Mouse (Mus musculus) midbrain, embryonic 12.5 days (tissue): ENCODE measurements around the gene Psme2. TPM values are rescaled to one million over a fixed set of nuclear protein-coding genes. Genes with fewer than 3 reads are reported as not detected.

ENCODE experiments used
- ATAC-seq: fragments of 200-750 bp; cut with Nextera tagmentation; 2 replicates; pipeline ENCODE4 v1.8.0; 2017; ENCODE audit warnings: low read depth, moderate TSS enrichment, moderate library complexity; ENCODE audit not compliant: low FRiP score
- H3K27ac ChIP-seq: fragments of 300-500 bp; sonication (generic); replicated peaks from 2 replicates; pipeline ENCODE4 v1.5.1; 2016; ENCODE audit warnings: mild to moderate bottlenecking
- H3K27me3 ChIP-seq: fragments of 300-500 bp; sonication (generic); 2 replicates; pipeline ENCODE4 v1.6.1; 2016; ENCODE audit warnings: mild to moderate bottlenecking
- H3K36me3 ChIP-seq: fragments of 300-500 bp; sonication (generic); 2 replicates; pipeline ENCODE4 v1.6.1; 2016
- H3K4me1 ChIP-seq: fragments of 300-500 bp; sonication (generic); 2 replicates; pipeline ENCODE4 v1.6.1; 2016
- H3K4me2 ChIP-seq: fragments of 300-500 bp; sonication (generic); replicated peaks from 2 replicates; pipeline ENCODE4 v1.6.1; 2016; ENCODE audit warnings: mild to moderate bottlenecking, moderate library complexity
- H3K4me3 ChIP-seq: fragments of 300-500 bp; sonication (generic); 2 replicates; pipeline ENCODE4 v1.5.1; 2016; ENCODE audit warnings: mild to moderate bottlenecking
- H3K9ac ChIP-seq: fragments of 300-500 bp; sonication (generic); replicated peaks from 2 replicates; pipeline ENCODE4 v1.6.1; 2016; ENCODE audit warnings: mild to moderate bottlenecking, moderate library complexity
- H3K9me3 ChIP-seq: fragments of 300-500 bp; sonication (generic); 2 replicates; pipeline ENCODE4 v1.6.1; 2016; ENCODE audit warnings: mild to moderate bottlenecking
- WGBS: fragments of 180-500 bp; shearing (Covaris S2); methylation state at CpG from one replicate; pipeline ENCODE4 v1.1.7; 2016; 5-methylcytosine and 5-hydroxymethylcytosine counted together
- polyA plus RNA-seq: library from polyadenylated mRNA; unstranded; fragments of >200 nt; fragmentation: Nextera tagmentation; extraction: Ambion mirVana; gene quantifications from 2 replicates; pipeline ENCODE4 v1.2.1, GENCODE M21; 2016

The Psme2 gene
- polyA plus RNA-seq, 1 experiment from 2014 or later = 192 TPM

DNA sequence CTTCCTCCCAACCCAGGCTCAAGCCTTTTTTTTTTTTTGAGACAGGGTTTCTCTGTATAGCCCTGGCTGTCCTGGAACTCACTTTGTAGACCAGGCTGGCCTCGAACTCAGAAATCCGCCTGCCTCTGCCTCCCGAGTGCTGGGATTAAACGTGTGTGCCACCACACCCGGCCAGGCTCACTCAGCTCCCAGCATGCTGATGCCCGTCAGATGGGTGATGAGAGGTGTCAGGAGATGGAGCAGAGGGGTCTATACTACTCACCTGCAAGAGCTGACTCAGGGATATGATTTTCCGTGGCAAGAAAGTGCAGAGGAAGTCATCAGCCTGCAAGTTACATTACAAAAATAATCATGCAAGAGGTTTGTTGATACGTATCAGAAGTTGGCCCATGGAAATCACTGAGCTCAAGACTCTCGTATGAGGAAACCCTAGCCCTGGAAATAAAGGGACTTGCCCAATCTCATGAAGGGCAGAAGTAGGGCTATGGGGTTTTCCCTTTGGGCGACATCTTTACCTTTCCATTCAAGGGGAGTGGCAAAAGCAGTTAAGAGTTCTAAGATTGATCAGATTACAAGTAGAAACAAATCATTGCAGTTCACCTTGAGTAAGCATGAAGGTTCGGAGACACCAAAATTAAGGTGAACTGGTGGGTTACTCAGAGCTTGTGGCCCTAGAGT, 1.0 kb downstream of the Psme2 start:
- Histone ChIP-seq H3K27ac (peak overlapping the region; percentile 92; the same call in 1 of the 2 replicates), H3K27me3 (no peaks in the 10 kb centered on the region)
- no peak for ATAC-seq

DNA sequence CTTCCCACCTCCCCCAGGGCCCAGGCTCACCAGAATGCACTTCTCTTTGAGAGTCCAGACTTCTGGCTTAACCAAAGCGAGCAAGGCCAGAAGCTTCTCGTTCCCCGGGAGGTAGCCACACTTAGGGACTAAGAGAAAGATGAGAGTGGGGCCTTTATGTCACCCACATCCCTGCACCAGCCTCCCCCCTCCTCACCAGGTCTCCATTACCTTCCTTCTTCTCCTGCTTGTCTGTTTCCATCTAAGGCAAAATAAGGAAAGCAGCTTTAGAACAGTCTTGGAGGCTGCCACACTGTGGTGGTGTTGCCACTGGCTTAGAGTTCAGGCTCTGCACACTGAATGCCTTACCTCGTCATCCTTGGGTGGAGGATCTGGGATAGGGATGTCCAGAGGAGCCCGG, 1.6 kb downstream of the Psme2 start:
- Histone ChIP-seq H3K27ac (no peak overlapping the region), H3K4me3 (no peak overlapping the region), H3K9me3 (no peaks in the 10 kb centered on the region), H3K4me2 (no peak overlapping the region), H3K27me3 (no peaks in the 10 kb centered on the region), H3K36me3 (peaks cover 11% of the 10 kb centered on the region; the same call in 1 of the 2 replicates), H3K9ac (no peak overlapping the region), H3K4me1 (peaks cover 36% of the 10 kb centered on the region)
- no peak for ATAC-seq
- 88% methylated on average over 5 of the region's 5 CpGs for WGBS

More for the DNA sequence above, 1.0 kb downstream of the Psme2 start:
- peak overlapping the region; percentile 79 for H3K4me2 ChIP-seq
- 90% methylated on average over 11 of the region's 11 CpGs for WGBS
- H3K36me3 ChIP-seq = peaks cover 15% of the 10 kb centered on the region
- H3K4me1 ChIP-seq = peaks cover 32% of the 10 kb centered on the region
- H3K9me3 ChIP-seq = no peaks in the 10 kb centered on the region
- H3K4me3 ChIP-seq = peak overlapping the region; percentile 87
- H3K9ac ChIP-seq = peak overlapping the region; percentile 90

- Histone ChIP-seq H3K9me3 (no peaks in the 10 kb centered on the region), H3K36me3 (peaks cover 19% of the 10 kb centered on the region), H3K4me3 (no peak overlapping the region), H3K27me3 (no peaks in the 10 kb centered on the region), H3K4me1 (peaks cover 19% of the 10 kb centered on the region), H3K27ac (no peak overlapping the region), H3K9ac (no peak overlapping the region), H3K4me2 (no peak overlapping the region)
- 87% methylated on average over 2 of the region's 2 CpGs for WGBS
- ATAC-seq = no peak
Observed at GRCm38 (mm10) chr14:55586149-55586548, 4.8 kb downstream of the Psme2 start.

GRCm38 (mm10) chr14:55585566-55585960, 5.3 kb downstream of the Psme2 start:
- no peaks in the 10 kb centered on the region for H3K9me3 ChIP-seq
- no peak overlapping the region for H3K27ac ChIP-seq
- no peak for ATAC-seq
- H3K36me3 ChIP-seq = peaks cover 25% of the 10 kb centered on the region
- H3K9ac ChIP-seq = no peak overlapping the region
- H3K4me3 ChIP-seq = no peak overlapping the region; the same call in 1 of the 2 replicates
- WGBS = 63% methylated on average over 6 of the region's 6 CpGs
- H3K4me2 ChIP-seq = peak overlapping the region; percentile 70
- peaks cover 18% of the 10 kb centered on the region for H3K4me1 ChIP-seq
- H3K27me3 ChIP-seq = no peaks in the 10 kb centered on the region

GRCm38 (mm10) chr14:55584702-55585565, 6.0 kb downstream of the Psme2 start, which contains the start of gene Emc9:
Gene Emc9, minus strand, starts transcription at chr14:55585302.
- peaks cover 32% of the 10 kb centered on the region for H3K36me3 ChIP-seq
- H3K27ac ChIP-seq = 0 out of 2 replicates have a peak within 1 kb of the TSS, but pooled peaks have one; percentile 30
- H3K27me3 ChIP-seq = no peaks in the 10 kb centered on the region
- peak within 1 kb of the TSS; percentile 46 for H3K4me3 ChIP-seq
- H3K4me2 ChIP-seq = peak within 1 kb of the TSS; percentile 70
- H3K4me1 ChIP-seq = peaks cover 12% of the 10 kb centered on the region
- peak within 1 kb of the TSS; percentile 63 for H3K9ac ChIP-seq
- ATAC-seq = peak; percentile 47; the same call in 1 of the 2 replicates
- 2% methylated on average over 43 of the region's 43 CpGs for WGBS
- no peaks in the 10 kb centered on the region for H3K9me3 ChIP-seq

- ATAC-seq = no peak
- Histone ChIP-seq H3K27me3 (no peaks in the 10 kb centered on the region), H3K9ac (peak overlapping the region; percentile 63; the same call in 1 of the 2 replicates), H3K4me1 (peaks cover 12% of the 10 kb centered on the region), H3K36me3 (peaks cover 32% of the 10 kb centered on the region), H3K4me2 (peak overlapping the region; percentile 70), H3K27ac (no peak overlapping the region), H3K9me3 (no peaks in the 10 kb centered on the region), H3K4me3 (peak overlapping the region; percentile 46)
- whole genome bisulfite sequencing = 37% methylated on average over 5 of the region's 5 CpGs
Observed at GRCm38 (mm10) chr14:55584303-55584701, 6.6 kb downstream of the Psme2 start.

DNA sequence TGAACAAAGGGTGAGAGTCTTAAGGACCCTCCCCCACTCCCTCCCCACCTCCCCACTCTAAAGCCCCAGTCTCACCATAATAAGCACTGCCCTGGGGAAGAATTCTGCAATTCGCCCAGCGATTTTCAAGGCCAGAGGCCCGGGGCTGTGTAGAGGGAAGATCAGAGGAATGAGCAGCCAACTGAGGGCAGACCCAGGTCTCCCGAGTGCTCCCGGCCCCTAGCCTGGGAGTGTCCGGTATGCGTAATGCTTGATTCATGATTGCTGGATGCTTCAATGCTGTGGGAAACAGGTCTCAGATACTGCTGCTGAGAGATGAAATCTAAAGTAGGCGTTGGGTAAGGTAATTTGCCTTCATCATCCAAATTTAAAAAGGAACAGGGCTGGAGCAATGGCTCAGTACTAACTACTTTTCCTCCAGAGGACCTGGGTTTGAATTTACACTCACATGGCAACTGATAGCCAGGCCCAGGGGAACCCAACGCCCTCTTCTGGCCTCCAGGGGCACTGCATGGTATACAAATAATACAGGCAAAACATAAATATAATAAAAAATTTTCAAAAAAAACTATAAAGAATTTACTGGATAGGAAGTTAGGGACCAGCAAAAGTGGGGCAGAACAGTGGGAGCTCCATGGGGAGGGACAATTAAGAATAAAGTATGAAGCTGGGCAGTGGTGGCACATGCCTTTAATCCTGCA, 8.8 kb downstream of the Psme2 start:
- WGBS = 79% methylated on average over 9 of the region's 9 CpGs

GRCm38 (mm10) chr14:55580731-55581130, 10.2 kb downstream of the Psme2 start:
- peaks cover 21% of the 10 kb centered on the region for H3K36me3 ChIP-seq
- no peak overlapping the region for H3K9ac ChIP-seq
- WGBS = 95% methylated on average over 16 of the region's 16 CpGs
- H3K4me3 ChIP-seq = no peak overlapping the region
- H3K4me1 ChIP-seq = peaks cover 24% of the 10 kb centered on the region
- no peak overlapping the region for H3K27ac ChIP-seq
- H3K27me3 ChIP-seq = no peaks in the 10 kb centered on the region
- no peak overlapping the region for H3K4me2 ChIP-seq
- no peaks in the 10 kb centered on the region for H3K9me3 ChIP-seq
- no peak for ATAC-seq

More for the DNA sequence above, 8.8 kb downstream of the Psme2 start:
- Histone ChIP-seq H3K4me2 (no peak overlapping the region), H3K27ac (no peak overlapping the region), H3K9me3 (no peaks in the 10 kb centered on the region), H3K4me3 (no peak overlapping the region), H3K27me3 (no peaks in the 10 kb centered on the region), H3K4me1 (peaks cover 24% of the 10 kb centered on the region), H3K9ac (no peak overlapping the region), H3K36me3 (peaks cover 25% of the 10 kb centered on the region)
- ATAC-seq = no peak

DNA sequence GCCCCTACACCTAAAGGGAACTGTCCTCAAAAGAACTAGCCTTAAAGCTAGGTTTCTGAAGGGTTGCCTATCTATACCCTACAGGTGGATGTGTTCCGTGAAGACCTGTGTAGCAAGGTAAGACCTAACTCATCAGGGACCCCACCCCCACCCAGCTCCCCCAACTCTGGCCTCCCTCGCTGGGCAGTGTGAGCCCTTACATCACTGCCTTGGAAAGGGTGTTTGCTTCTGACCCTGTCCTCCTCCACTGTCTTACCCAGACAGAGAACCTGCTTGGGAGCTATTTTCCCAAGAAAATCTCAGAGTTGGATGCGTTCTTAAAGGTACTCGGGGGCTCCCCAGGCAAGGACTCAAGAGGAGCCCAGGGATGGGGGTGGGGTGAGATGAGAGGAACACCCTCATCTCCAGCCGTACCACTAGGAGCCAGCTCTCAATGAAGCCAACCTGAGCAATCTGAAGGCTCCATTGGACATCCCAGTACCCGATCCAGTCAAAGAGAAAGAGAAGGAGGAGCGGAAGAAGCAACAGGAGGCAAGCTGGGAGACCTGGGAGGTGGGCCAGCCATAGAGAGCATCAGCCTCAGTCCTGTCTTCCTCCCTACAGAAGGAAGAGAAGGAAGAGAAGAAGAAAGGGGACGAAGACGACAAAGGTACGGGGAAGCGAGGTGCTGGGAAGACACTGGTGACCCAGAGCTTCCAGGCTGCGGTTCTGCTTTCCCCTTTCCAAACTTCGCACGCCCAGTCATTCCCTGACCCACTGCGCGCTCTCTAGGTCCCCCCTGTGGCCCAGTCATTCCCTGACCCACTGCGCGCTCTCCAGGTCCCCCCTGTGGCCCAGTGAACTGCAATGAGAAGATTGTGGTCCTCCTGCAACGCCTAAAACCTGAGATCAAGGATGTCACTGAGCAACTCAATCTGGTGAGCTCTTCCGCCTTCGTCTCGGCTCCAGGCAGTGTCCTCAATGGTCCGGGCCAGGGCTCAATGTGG, 11.1 kb downstream of the Psme2 start:
- Histone ChIP-seq H3K4me3 (no peak overlapping the region), H3K27me3 (no peaks in the 10 kb centered on the region), H3K9me3 (no peaks in the 10 kb centered on the region), H3K4me1 (peaks cover 19% of the 10 kb centered on the region), H3K36me3 (peaks cover 21% of the 10 kb centered on the region), H3K27ac (no peak overlapping the region), H3K4me2 (no peak overlapping the region), H3K9ac (no peak overlapping the region)
- 85% methylated on average over 23 of the region's 23 CpGs for WGBS
- no peak for ATAC-seq

GRCm38 (mm10) chr14:55578668-55579269, 12.1 kb downstream of the Psme2 start:
- H3K4me3 ChIP-seq = peak overlapping the region; percentile 69
- H3K36me3 ChIP-seq = peaks cover 21% of the 10 kb centered on the region
- H3K9me3 ChIP-seq = no peaks in the 10 kb centered on the region
- peak overlapping the region; percentile 81 for H3K9ac ChIP-seq
- WGBS = 34% methylated on average over 6 of the region's 6 CpGs
- peak; percentile 44; the same call in 1 of the 2 replicates for ATAC-seq
- peaks cover 15% of the 10 kb centered on the region for H3K4me1 ChIP-seq
- H3K27ac ChIP-seq = peak overlapping the region; percentile 82
- H3K27me3 ChIP-seq = no peaks in the 10 kb centered on the region
- peak overlapping the region; percentile 90 for H3K4me2 ChIP-seq
